Mouse (Mus musculus) kidney, adult 2 months (tissue): Measurements from ENCODE around the gene Slc35b2.

Experiments used
- CTCF ChIP-seq: fragments of 200-500 bp; conservative IDR thresholded peaks from 2 replicates; pipeline ENCODE4 v1.5.1; 2011; ENCODE audit warnings: low read depth, mild to moderate bottlenecking, control low read depth, low read length, moderate library complexity, mixed read lengths; ENCODE audit not compliant: insufficient read depth, insufficient read length
- POLR2A ChIP-seq: fragments of 200-500 bp; IDR thresholded peaks from one replicate; pipeline ENCODE4 v1.6.1; 2011; ENCODE audit warnings: low read depth, low read length, control low read depth

- TF ChIP-seq CTCF (no peak), POLR2A (no peak)
Measured at GRCm38 (mm10) chr17:45610144-45610866, 46.6 kb downstream of the Slc35b2 start.
